Mouse (Mus musculus): Measurements from ENCODE around the gene Maco1.
A peak's percentile ranks its signal among the peaks of the same experiment; 100 is the strongest.

Gene Maco1

GRCm38 (mm10) chr4:134813406-134814228 is 39.5 kb downstream of the Maco1 start:
- DNase-seq (ENCODE audit: low spot score): no peak

- no peak for DNase-seq (ENCODE audit: low spot score)
Observed at GRCm38 (mm10) chr4:134804765-134805164, 48.4 kb downstream of the Maco1 start.

DNA sequence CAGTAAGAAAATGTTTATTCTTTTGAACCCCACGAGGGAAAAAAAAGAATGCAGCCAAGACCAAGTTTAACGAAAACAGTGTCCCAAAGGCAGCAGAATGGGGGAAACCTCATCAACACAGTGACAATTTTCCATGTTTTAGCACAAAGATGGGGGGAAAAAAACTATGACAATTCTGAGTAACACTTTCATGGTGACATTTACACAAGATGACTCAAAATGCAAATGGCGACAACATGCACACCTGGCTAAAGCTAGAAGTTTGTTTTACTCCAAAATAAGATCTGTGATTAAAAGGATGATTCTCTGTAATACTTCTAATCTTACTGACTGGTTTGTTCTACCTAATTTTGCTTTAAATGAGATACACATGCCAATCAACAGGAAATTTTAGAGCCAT is 50.4 kb downstream of the Maco1 start:
- DNase-seq (ENCODE audit: low spot score): no peak

GRCm38 (mm10) chr4:134802155-134802554 is 51.0 kb downstream of the Maco1 start:
- DNase-seq (ENCODE audit: low spot score): no peak

DNA sequence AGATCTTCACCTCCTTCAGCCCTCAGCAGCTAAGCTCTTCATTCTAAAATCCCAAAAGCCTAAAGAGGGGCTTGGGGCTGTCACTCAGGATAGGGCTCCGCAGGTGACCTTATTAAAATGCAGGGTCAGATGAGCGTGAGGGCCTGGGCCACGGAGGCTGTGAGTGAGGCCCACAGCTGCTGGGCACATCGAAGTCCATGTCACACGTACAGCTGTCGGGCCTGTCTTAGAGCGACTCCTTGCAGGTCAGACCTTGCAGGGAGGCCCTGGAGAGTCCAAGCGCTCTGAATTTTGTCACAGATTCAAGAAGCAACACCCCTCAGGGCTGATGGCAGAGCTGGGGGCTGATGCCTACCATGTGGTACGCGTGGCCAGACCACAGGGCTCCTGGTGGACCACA is 52.5 kb downstream of the Maco1 start:
- no peak for DNase-seq (ENCODE audit: low spot score)

- no peak for DNase-seq (ENCODE audit: low spot score)
Observed at GRCm38 (mm10) chr4:134800098-134800497, 53.0 kb downstream of the Maco1 start.

GRCm38 (mm10) chr4:134799272-134799671 is 53.9 kb downstream of the Maco1 start:
- peak; percentile 61 for DNase-seq (ENCODE audit: low spot score)

- DNase-seq (ENCODE audit: low spot score): no peak
Observed at GRCm38 (mm10) chr4:134798861-134799260, 54.3 kb downstream of the Maco1 start.

DNA sequence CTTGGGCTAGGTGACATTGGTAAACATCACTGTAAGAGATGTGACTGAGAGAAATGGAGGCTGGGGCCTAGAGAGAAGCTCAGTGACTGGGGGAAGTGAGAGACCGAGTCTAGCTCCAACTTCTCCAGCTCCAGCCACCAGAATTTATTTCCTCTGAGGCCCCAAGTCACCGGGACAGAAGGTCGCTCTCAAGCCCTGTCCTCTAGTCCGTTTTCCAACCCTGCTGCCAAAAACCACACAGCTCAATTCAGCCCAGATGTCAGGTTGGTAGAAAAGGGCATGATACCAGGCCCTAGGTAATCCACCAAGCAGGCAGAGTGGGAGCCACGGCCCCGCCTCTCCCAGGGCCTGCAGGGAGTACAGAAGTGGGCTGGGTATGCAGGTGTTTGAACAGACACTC is 55.5 kb downstream of the Maco1 start:
- no peak for DNase-seq (ENCODE audit: low spot score)

DNA sequence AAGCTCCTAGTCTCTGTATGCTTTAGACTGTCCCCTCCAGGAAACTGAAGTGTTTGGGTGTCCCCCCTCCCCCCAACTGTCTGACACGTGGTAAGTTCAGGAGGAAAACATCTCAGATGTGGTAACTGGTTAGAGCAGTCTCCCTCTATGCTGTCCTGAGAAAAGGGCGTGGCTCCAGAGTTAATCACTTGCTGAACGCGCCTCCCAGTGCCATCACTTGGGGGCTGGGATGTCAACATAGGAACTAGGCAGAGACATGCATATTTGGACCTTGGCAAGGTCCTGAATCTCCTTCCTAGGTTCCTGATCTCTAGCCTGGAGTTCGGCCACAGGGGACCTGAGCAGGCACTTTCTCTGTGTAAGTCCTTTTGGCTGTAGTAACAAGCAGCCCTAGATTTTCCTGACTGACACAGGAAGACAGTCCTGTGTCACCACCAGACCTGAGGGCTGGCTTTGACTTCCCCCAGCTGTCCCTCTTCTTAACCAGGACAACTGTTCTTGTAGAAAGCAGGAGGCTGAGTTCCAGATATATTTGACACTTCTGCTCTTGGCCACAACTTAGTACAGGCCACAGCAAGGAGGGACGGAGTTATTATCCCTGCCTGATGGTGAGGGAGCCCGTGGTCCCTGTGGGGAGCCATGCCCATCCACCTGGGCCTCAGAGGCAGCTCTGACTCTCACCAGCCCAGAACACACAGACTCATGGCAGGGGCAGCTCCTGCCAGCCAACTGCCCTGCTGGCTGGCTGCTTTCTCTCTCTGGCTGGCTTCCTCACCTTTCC is 56.4 kb downstream of the Maco1 start:
- DNase-seq (ENCODE audit: low spot score): peak; percentile 66

DNA sequence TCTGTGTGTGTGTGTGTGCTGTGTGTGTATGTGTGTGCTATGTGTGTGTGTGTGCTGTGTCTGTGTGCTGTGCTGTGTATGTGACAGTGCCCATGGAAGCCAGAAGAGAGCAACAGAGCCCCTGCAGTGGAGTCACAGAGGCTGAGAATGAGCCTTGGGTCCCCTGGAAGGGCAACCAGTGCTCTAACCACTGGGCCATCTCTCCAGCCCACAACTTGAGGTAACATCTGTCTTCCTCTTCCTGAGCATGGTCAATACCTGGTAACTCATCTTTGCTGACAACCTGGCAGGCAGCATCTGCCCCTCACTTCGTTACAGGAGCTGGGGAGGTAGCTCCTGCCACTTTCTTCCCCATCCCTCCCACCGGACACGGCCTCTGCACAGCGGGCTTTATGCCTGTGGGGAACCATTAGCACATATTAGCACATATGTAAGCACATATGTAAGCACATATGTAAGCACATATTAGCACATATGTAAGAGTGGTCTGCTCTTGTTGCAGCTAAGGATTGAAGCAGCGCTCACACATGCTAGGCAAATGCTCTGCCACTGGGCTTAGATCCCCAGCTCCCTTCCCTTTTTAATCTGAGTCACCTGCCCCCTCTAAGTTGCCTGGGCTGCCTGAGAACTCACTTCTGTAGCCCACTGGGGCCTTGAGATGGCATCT is 57.2 kb downstream of the Maco1 start:
- DNase-seq (ENCODE audit: low spot score): peak; percentile 16

DNA sequence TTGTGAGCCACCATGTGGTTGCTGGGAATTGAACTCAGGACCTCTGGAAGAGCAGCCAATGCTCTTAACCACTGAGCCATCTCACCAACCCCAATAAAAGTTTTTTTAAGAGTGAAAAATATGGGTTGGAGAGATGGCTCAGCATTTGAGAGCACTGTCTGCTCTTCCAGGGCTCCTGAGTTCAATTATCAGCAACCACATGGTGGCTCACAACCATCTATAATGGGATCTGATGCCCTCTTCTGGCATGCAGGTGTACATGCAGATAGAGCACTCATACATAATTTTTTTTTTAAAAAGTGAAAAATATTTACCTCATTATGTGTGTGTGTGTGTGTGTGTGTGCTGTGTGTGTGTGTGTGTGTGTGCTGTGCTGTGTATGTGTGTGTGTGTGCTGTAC is 58.2 kb downstream of the Maco1 start:
- peak; percentile 18 for DNase-seq (ENCODE audit: low spot score)

- peak; percentile 62 for DNase-seq (ENCODE audit: low spot score)
Observed at GRCm38 (mm10) chr4:134793213-134793956, 59.8 kb downstream of the Maco1 start.

DNA sequence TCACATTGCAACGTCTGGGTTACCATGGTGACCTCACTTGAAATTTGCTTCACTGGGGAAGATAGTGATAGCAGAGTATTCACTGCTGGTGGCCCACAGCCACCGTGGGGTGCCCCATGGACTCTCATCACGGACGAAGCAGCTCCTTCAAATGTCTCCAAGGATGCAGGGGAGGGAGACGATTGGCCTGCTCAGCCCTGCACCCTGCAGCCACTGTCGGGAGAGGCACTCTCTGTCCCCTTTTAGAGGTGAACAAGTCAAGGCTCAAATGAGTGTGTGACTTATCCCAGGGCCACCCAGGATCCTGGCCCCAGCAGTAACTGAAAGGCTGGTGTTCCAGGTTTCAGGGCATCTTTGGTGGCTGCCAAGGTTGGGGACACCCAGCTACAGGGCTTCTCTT is 61.4 kb downstream of the Maco1 start:
- no peak for DNase-seq (ENCODE audit: low spot score)

DNA sequence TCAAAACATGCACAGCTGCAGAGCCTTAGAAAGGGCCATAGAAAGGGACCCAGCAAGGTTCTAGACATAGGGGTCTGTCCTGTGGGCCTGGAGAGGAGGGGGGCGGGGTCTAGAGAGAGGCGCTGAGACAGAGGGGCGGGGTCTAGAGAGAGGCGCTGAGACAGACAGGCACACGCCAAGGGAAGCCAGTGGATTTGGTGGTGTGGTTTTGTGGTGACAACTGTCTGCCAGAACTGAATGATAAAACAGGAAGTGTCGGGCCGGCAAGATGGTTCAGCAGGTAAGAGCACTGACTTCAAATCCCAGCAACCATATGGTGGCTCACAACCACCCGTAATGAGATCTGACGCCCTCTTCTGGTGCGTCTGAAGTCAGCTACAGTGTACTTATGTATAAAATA is 66.2 kb downstream of the Maco1 start:
- peak; percentile 91 for DNase-seq (ENCODE audit: low spot score)

DNA sequence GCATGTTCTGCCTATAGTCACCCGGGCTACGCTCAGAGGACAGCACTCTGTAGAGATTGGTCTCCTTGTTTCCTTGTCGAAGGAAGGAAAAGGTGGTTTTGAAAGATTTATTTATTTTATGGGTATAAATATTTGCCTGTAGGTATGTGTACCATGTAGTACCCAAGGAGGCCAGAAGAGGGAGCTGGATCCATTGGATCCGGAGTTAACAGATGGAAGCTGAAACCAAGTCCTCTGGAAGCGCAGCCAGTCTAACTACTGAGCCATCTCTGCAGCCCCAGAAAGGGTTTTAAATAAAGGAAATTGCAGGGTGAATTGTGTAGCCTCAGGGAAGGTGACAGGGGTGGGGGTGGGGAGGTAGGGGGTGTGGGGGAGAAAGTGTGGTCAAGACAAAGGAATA is 68.4 kb downstream of the Maco1 start:
- DNase-seq (ENCODE audit: low spot score): no peak

- no peak for DNase-seq (ENCODE audit: low spot score)
Observed at GRCm38 (mm10) chr4:134779136-134779934, 73.8 kb downstream of the Maco1 start.

GRCm38 (mm10) chr4:134776246-134776645 is 76.9 kb downstream of the Maco1 start:
- no peak for DNase-seq (ENCODE audit: low spot score)

DNA sequence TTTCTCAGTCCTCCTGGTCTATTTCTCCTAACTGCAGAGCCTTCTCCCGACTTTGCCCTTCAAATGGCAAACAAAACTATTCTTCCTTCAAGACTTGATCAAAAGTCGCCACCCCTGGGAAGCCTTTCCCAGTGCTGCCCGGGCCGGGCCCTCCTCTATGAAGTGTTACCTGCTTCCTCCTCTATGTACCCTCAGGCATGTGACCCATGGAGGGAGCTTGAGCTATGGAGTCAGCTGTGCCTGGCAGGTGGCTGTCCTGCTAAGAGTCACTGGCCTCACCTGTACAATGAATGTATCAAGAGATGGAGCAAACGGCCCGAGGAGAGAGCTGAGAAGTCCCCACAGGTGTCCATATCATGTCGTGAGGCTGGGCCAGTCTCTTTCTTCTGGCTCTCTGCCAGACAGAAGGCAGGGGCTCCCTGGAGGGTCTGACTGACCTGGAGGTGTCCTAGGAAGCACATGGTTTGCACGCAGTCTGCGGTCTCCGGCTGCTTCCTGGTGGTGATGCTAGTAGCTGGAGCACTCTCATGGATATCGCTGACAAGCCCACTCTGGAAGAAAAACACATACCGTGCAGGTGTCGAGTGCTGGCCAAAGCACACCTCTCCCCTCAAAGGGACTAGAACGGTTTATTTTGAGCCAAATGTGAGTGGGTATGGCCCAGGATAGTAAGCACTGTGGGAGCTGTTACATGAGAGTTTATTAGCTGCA is 77.8 kb downstream of the Maco1 start:
- no peak for DNase-seq (ENCODE audit: low spot score)

DNA sequence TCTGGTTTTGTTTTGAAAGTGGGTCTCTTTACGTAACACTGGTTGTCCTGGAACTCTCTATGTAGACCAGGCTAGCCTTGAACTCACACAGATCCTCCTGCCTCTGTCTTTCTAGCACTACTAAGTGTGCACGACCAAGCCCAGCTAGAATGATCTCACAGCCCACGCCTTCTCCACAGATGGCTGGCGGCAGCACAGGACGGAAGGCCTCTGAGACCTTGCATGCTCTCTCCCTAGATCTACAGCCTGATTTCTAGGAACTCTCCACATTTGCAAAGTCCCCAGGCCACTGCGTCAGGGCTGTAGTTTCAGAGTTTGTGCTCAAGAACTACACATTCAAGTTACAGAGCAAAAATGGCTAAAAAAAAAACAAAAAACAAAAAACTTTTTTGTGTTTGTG is 79.0 kb downstream of the Maco1 start:
- no peak for DNase-seq (ENCODE audit: low spot score)
